Mouse (Mus musculus) MEL (cell line): Measurements from ENCODE around the gene Med12l. TPM values are rescaled to one million over a fixed set of nuclear protein-coding genes. Genes with fewer than 3 reads are reported as not detected.

Experiments
- DNase-seq: peaks from one replicate; pipeline ENCODE4 v3.0.0; 2011; ENCODE audit warnings: low read depth, low spot score
- H3K27ac ChIP-seq: 2 replicates; pipeline ENCODE4 v1.5.1; 2012; ENCODE audit warnings: low read depth, mild to moderate bottlenecking, control low read depth, low read length, moderate library complexity; ENCODE audit not compliant: control insufficient read depth
- H3K27me3 ChIP-seq, 2 experiments: fragments of 150-350 bp in 1 of 2; sonication (generic) in 1 of 2; 2 replicates each; pipeline ENCODE4 v1.6.1; 2012; ENCODE audit warnings: low read length in 2 of 2, mild to moderate bottlenecking in 2 of 2, improper control_type of control experiment in 1 of 2, moderate library complexity in 1 of 2; ENCODE audit not compliant: insufficient read depth in 2 of 2, control insufficient read depth in 1 of 2
- H3K36me3 ChIP-seq, 2 experiments: 2 replicates each; pipeline ENCODE4 v1.6.1; 2012 to 2014; ENCODE audit warnings: low read length in 2 of 2, improper control_type of control experiment in 1 of 2, inconsistent platforms in 1 of 2, mild to moderate bottlenecking in 1 of 2; ENCODE audit not compliant: insufficient read depth in 2 of 2, control insufficient read depth in 1 of 2
- H3K4me1 ChIP-seq, 2 experiments: fragments of 150-350 bp in 1 of 2; sonication (generic) in 1 of 2; 2 replicates each; pipeline ENCODE4 v1.6.1; 2012; ENCODE audit warnings: low read length in 2 of 2, improper control_type of control experiment in 1 of 2, mild to moderate bottlenecking in 1 of 2; ENCODE audit not compliant: insufficient read depth in 2 of 2, control insufficient read depth in 1 of 2
- H3K4me3 ChIP-seq, 2 experiments: fragments of 150-350 bp in 1 of 2; sonication (generic) in 1 of 2; 2 replicates each; pipeline ENCODE4 v1.5.1; 2012; ENCODE audit warnings: low read depth in 2 of 2, low read length in 2 of 2, mild to moderate bottlenecking in 2 of 2, moderate library complexity in 2 of 2, control low read depth in 1 of 2, improper control_type of control experiment in 1 of 2; ENCODE audit not compliant: control insufficient read depth in 1 of 2, insufficient read depth in 1 of 2
- H3K79me2 ChIP-seq: 2 replicates; pipeline ENCODE4 v1.6.1; 2012; ENCODE audit warnings: mild to moderate bottlenecking, low read length, moderate library complexity; ENCODE audit not compliant: control insufficient read depth, poor library complexity, insufficient read depth
- H3K9ac ChIP-seq: 2 replicates; pipeline ENCODE4 v1.6.1; 2012; ENCODE audit warnings: low read depth, mild to moderate bottlenecking, control low read depth, low read length, moderate library complexity; ENCODE audit not compliant: control insufficient read depth, poor library complexity, severe bottlenecking
- H3K9me3 ChIP-seq: fragments of 150-350 bp; sonication (generic); replicated peaks from 2 replicates; pipeline ENCODE4 v1.6.1; 2012; ENCODE audit warnings: mild to moderate bottlenecking, low read length, improper control_type of control experiment, moderate library complexity; ENCODE audit not compliant: insufficient read depth
- BHLHE40 ChIP-seq: IDR thresholded peaks from 2 replicates; pipeline ENCODE4 v1.6.1; 2012; ENCODE audit warnings: low read depth, mild to moderate bottlenecking, inconsistent platforms, low read length, improper control_type of control experiment, borderline replicate concordance
- CHD1 ChIP-seq: IDR thresholded peaks from 2 replicates; pipeline ENCODE4 v1.6.1; 2012; ENCODE audit warnings: low read depth, mild to moderate bottlenecking, inconsistent platforms, low read length, improper control_type of control experiment
- CHD2 ChIP-seq: IDR thresholded peaks from 2 replicates; pipeline ENCODE4 v1.6.1; 2011; ENCODE audit warnings: low read length, improper control_type of control experiment
- ELF1 ChIP-seq: IDR thresholded peaks from 2 replicates; pipeline ENCODE4 v1.6.1; 2014; ENCODE audit warnings: low read depth, mild to moderate bottlenecking, inconsistent platforms, low read length, improper control_type of control experiment, moderate library complexity
- EP300 ChIP-seq, 2 experiments: IDR thresholded peaks; 2 replicates each; pipeline ENCODE4 v1.6.1; 2011; ENCODE audit warnings: improper control_type of control experiment in 2 of 2, low read length in 2 of 2, low read depth in 1 of 2, mild to moderate bottlenecking in 1 of 2
- ETS1 ChIP-seq: IDR thresholded peaks from 2 replicates; pipeline ENCODE4 v1.6.1; 2012; ENCODE audit warnings: low read depth, mild to moderate bottlenecking, inconsistent platforms, low read length, improper control_type of control experiment, moderate library complexity
- GABPA ChIP-seq: IDR thresholded peaks from 2 replicates; pipeline ENCODE4 v1.6.1; 2012; ENCODE audit warnings: low read depth, mild to moderate bottlenecking, inconsistent platforms, low read length, improper control_type of control experiment, moderate library complexity
- GATA1 ChIP-seq: IDR thresholded peaks from 2 replicates; pipeline ENCODE4 v1.6.1; 2011; ENCODE audit warnings: low read depth, low read length, improper control_type of control experiment
- HCFC1 ChIP-seq: IDR thresholded peaks from 2 replicates; pipeline ENCODE4 v1.6.1; 2012; ENCODE audit warnings: low read depth, mild to moderate bottlenecking, inconsistent platforms, low read length, improper control_type of control experiment, moderate library complexity
- JUND ChIP-seq: IDR thresholded peaks from 2 replicates; pipeline ENCODE4 v1.6.1; 2011; ENCODE audit warnings: low read depth, mild to moderate bottlenecking, improper control_type of control experiment, low read length
- KAT2A ChIP-seq: conservative IDR thresholded peaks from 2 replicates; pipeline ENCODE4 v1.6.1; 2012; ENCODE audit warnings: low read depth, low read length, improper control_type of control experiment, inconsistent platforms
- MAZ ChIP-seq: IDR thresholded peaks from 2 replicates; pipeline ENCODE4 v1.6.1; 2012; ENCODE audit warnings: low read depth, mild to moderate bottlenecking, inconsistent platforms, low read length, improper control_type of control experiment
- MXI1 ChIP-seq: IDR thresholded peaks from 2 replicates; pipeline ENCODE4 v1.6.1; 2011; ENCODE audit warnings: mild to moderate bottlenecking, low read depth, low read length, improper control_type of control experiment
- MYC ChIP-seq: IDR thresholded peaks from 2 replicates; pipeline ENCODE4 v1.6.1; 2011; ENCODE audit warnings: low read depth, mild to moderate bottlenecking, low read length, improper control_type of control experiment, moderate library complexity
- POLR2A ChIP-seq, 2 experiments: IDR thresholded peaks; 2 replicates each; pipeline ENCODE4 v1.6.1; 2011 to 2012; ENCODE audit warnings: low read length in 2 of 2, mild to moderate bottlenecking in 2 of 2, control low read depth in 1 of 2, improper control_type of control experiment in 1 of 2, low read depth in 1 of 2, moderate library complexity in 1 of 2; ENCODE audit not compliant: control insufficient read depth in 1 of 2, insufficient read depth in 1 of 2, poor library complexity in 1 of 2
- POLR2AphosphoS2 ChIP-seq: IDR thresholded peaks from 2 replicates; pipeline ENCODE4 v1.6.1; 2011; ENCODE audit warnings: low read length, improper control_type of control experiment
- POLR2AphosphoS5 ChIP-seq: IDR thresholded peaks from 2 replicates; pipeline ENCODE4 v1.6.1; 2012; ENCODE audit warnings: low read depth, borderline replicate concordance, mild to moderate bottlenecking, inconsistent platforms, low read length, moderate library complexity, mixed read lengths
- SIN3A ChIP-seq: IDR thresholded peaks from 2 replicates; pipeline ENCODE4 v1.6.1; 2012; ENCODE audit warnings: low read length, improper control_type of control experiment, inconsistent platforms
- SMC3 ChIP-seq: IDR thresholded peaks from 2 replicates; pipeline ENCODE4 v1.6.1; 2011; ENCODE audit warnings: low read depth, low read length, improper control_type of control experiment
- TBP ChIP-seq: IDR thresholded peaks from 2 replicates; pipeline ENCODE4 v1.8.0; 2011; ENCODE audit warnings: low read depth, low read length, improper control_type of control experiment
- TCF12 ChIP-seq: IDR thresholded peaks from 2 replicates; pipeline ENCODE4 v1.6.1; 2014; ENCODE audit warnings: low read depth, mild to moderate bottlenecking, inconsistent platforms, low read length, improper control_type of control experiment, moderate library complexity
- USF2 ChIP-seq, 2 experiments: IDR thresholded peaks; 2 replicates each; pipeline ENCODE4 v1.6.1; 2011 to 2012; ENCODE audit warnings: improper control_type of control experiment in 2 of 2, low read length in 2 of 2, borderline replicate concordance in 1 of 2, inconsistent platforms in 1 of 2, low read depth in 1 of 2, mild to moderate bottlenecking in 1 of 2; ENCODE audit not compliant: insufficient read depth in 1 of 2
- ZMIZ1 ChIP-seq: IDR thresholded peaks from 2 replicates; pipeline ENCODE4 v1.6.1; 2012; ENCODE audit warnings: low read depth, mild to moderate bottlenecking, inconsistent platforms, low read length, improper control_type of control experiment, moderate library complexity
- polyA plus RNA-seq, 2 experiments: library from polyadenylated mRNA; stranded (reverse) in 1 of 2; unstranded in 1 of 2; fragments of >175 nt in 1 of 2; fragments of >200 nt in 1 of 2; gene quantifications; 2 replicates each; pipeline versions ENCODE4 v1.2.1 to v1.2.4; 2012; ENCODE audit warnings: low replicate concordance in 2 of 2, low read depth in 1 of 2; ENCODE audit not compliant: insufficient read length in 2 of 2, insufficient read depth in 1 of 2, missing spikeins in 1 of 2
- total RNA-seq: library from RNA; depleted of rRNA; stranded (reverse); fragments of 300-350 nt; gene quantifications from 2 replicates; pipeline ENCODE4 v1.2.3, GENCODE M21; 2012

The Med12l gene
- total and polyA plus RNA-seq, 3 experiments = 0.03 TPM; not detected in 2

DNA sequence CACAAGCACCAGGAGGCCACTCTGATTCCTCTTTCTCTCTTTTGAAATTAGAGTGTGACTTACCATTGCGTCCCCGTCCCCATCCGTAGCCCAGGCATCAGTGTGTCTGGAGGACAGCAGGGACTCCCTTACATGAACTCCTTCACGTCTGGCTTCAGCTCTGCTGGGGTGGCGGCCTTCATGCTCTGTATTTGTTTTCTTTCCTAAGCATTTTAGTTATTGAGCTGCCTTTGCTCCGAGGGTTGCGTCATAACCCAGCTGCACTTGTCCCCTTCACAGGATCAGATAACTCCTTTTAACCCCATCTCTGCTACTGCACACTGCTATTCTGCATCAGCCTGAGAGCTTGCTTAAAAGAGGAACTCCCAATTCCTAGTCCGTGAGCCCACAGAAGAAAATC is 124.8 kb downstream of the Med12l start:
- no peaks in the 10 kb centered on the region for H3K27me3 ChIP-seq
- H3K9me3 ChIP-seq = no peaks in the 10 kb centered on the region
- no peaks in the 10 kb centered on the region for H3K79me2 ChIP-seq
- peaks cover 0 to 28% of the 10 kb centered on the region in 2 experiments; a peak in 3 of 4 replicates for H3K4me1 ChIP-seq
- H3K27ac ChIP-seq = no peak overlapping the region
- TF ChIP-seq CHD1 (no peak), GATA1 (peak; percentile 85), ZMIZ1 (no peak), TCF12 (peak; percentile 57; the same call in 1 of the 2 replicates), MAZ (no peak), ETS1 (peak; percentile 91), SIN3A (no peak), POLR2AphosphoS2 (no peak), HCFC1 (no peak)
- H3K9ac ChIP-seq = peak overlapping the region; percentile 50
- H3K36me3 ChIP-seq = peaks cover 0 to 37% of the 10 kb centered on the region in 2 experiments; a peak in 2 of 4 replicates
- peak; percentile 74 for DNase-seq
- H3K4me3 ChIP-seq = peak overlapping the region in 1 of 2 experiments; percentile 34; a peak in 3 of 4 replicates

DNA sequence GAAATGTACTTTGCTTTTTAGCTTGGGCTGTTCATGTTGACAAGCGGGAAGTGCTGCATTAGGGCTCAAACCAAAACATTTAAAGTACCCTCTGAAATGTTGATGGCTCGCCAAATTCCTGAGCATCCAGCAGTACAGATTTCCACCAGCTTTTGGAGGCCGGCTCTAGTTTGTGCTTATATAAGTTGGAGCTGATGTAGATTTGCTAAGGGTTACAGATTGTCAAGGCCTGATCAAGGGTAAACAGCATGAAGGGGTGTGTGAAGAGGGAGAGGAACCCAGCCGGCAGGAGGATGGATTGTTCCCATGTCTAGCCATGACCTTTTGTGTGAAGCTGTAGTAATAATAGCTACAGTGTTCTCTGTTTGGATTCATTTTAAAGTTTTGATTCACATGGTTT is 125.5 kb downstream of the Med12l start:
- peaks cover 0 to 32% of the 10 kb centered on the region in 2 experiments; a peak in 2 of 4 replicates for H3K36me3 ChIP-seq
- no peaks in the 10 kb centered on the region for H3K9me3 ChIP-seq
- TF ChIP-seq MXI1 (no peak), TBP (no peak), GABPA (no peak), JUND (no peak), USF2 (IDR thresholded peaks at IDR 0.05; ENCODE audit: borderline replicate concordance in 1 of 2, insufficient read depth in 1 of 2, low read depth in 1 of 2, low read length in 2 of 2) (no peak), BHLHE40 (no peak), ELF1 (no peak), EP300 (IDR thresholded peaks at IDR 0.05; ENCODE audit: low read depth in 1 of 2, low read length in 2 of 2) (no peak), MYC (no peak), POLR2AphosphoS5 (no peak), SMC3 (no peak), ETS1 (no peak), MAZ (no peak), POLR2A (IDR thresholded peaks at IDR 0.05; ENCODE audit: control insufficient read depth in 1 of 2, insufficient read depth in 1 of 2, low read depth in 1 of 2, low read length in 2 of 2, poor library complexity in 1 of 2) (no peak), KAT2A (no peak), GATA1 (no peak), CHD2 (no peak)
- TF ChIP-seq, all 39 proteins: peak for 0
- Histone ChIP-seq H3K4me3 (no peak overlapping the region), H3K27me3 (no peaks in the 10 kb centered on the region), H3K9ac (no peak overlapping the region), H3K79me2 (no peaks in the 10 kb centered on the region), H3K4me1 (peaks cover 0 to 23% of the 10 kb centered on the region in 2 experiments; a peak in 3 of 4 replicates), H3K27ac (no peak overlapping the region)
- DNase-seq = no peak
